Mouse (Mus musculus) kidney, postnatal 10 days (tissue): ENCODE results near the gene Pon1.
"Not testable (repeated sequence)": the region's sequence is repeated elsewhere in the genome, so short reads cannot be mapped to it uniquely, and the experiment has no call there.

Experiments
- DNase-seq: peaks from one replicate; pipeline ENCODE4 v3.0.0; 2021; ENCODE audit warnings: mixed read lengths

Gene Pon1

DNA sequence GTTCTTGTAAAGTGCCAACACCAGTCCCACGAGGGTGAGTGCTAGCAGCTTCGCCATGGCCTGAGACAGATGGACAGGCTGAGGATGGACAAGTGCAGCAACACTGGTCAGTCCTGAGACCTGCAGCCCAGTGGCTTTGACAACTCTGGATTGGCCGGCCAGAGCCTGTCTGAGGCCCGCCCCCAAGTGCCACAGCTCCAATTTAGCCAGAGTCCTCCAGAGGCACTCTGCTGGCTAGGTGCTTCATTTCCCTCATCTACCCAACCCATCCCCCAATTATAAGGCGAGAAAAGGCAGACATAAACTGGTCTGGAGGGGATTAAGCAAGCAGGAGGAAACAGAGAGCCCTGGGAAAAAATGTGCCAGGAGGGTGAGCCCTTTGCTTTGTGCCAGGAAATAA lies at the start of gene Pon1:
Gene Pon1 (minus strand): TSS at position 254 of the 400 bp plus-strand sequence.
- DNase-seq: no peak

GRCm38 (mm10) chr6:5238799-5239198 lies 45.1 kb upstream of the Pon1 start:
- DNase-seq: no peak

- no peak for DNase-seq
These were observed 43.8 kb upstream of the Pon1 start for GRCm38 (mm10) chr6:5237510-5237909.

DNA sequence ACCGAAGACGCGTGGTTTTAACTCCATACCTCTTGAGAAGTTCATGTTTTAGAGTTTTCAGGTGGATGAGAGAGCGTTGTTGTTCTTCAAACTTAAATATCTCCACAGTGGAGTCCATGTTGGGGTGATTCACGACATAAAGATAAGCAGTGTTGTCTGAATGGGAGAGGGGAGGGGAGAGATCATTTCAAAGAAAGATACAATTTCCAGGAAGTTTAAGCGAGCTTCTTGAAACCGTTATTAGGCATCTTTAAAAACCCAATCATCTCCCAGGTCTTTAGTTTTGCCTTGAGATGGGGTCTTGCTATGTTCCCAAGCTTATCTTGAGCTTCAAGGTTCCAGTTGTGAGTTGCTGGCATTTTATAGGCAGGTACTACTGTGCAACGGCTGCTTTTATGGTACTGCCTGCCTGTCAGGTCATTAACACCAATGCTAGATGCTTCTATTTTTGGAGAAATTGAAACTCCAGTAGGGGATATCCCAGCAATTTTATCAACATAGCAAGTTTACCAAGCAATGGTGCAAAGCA lies 43.2 kb upstream of the Pon1 start:
- DNase-seq: no peak

DNA sequence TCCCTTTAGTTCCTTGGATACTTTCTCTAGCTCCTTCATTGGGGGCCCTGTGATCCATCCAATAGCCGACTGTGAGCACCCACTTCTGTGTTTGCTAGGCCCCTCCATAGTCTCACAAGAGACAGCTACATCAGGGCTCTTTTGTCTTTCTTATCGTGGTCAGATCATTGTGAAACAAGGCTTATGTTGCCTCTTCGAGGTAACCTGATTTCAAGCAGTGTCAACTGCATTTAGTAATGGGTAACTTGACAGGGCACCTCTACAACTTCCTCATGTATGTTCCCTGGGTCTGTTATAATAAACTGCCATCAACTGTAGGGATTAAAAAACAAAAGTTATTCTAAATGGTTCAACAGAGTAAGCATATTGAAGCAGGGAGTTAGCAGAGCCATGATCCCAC lies 40.8 kb upstream of the Pon1 start:
- no peak for DNase-seq

GRCm38 (mm10) chr6:5233812-5234211 lies 40.1 kb upstream of the Pon1 start:
- DNase-seq: no peak

GRCm38 (mm10) chr6:5232022-5232421 lies 38.3 kb upstream of the Pon1 start:
- no peak for DNase-seq

- peak; percentile 13 for DNase-seq
These were observed 36.5 kb upstream of the Pon1 start for GRCm38 (mm10) chr6:5230261-5230660.

GRCm38 (mm10) chr6:5223551-5223950 lies 29.8 kb upstream of the Pon1 start:
- not testable (repeated sequence) for DNase-seq

- no peak for DNase-seq
These were observed 28.3 kb upstream of the Pon1 start for GRCm38 (mm10) chr6:5222080-5222479.

DNA sequence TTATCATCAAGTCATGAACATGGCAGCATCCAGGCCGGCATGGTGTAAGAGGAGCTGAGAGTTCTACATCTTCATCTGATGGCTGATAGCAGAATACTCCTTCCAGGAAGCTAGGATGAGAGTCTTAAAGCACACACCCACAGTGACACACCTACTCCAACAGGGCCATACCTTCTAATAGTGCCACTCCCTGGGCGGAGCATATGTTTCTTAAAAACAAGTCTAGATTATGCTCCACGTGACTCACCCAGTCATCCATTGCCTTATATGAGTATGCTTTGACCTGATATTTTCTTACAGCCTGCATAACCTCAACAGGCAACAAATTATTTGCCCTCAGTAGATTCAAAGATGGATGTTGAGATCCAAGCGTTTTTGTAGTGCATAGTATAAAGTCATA lies 24.4 kb upstream of the Pon1 start:
- no peak for DNase-seq

- DNase-seq: no peak
These were observed 14.1 kb upstream of the Pon1 start for GRCm38 (mm10) chr6:5207817-5208216.

GRCm38 (mm10) chr6:5199916-5200315 lies 6.2 kb upstream of the Pon1 start:
- no peak for DNase-seq

- no peak for DNase-seq
These were observed 5.7 kb upstream of the Pon1 start for GRCm38 (mm10) chr6:5199376-5199905.

DNA sequence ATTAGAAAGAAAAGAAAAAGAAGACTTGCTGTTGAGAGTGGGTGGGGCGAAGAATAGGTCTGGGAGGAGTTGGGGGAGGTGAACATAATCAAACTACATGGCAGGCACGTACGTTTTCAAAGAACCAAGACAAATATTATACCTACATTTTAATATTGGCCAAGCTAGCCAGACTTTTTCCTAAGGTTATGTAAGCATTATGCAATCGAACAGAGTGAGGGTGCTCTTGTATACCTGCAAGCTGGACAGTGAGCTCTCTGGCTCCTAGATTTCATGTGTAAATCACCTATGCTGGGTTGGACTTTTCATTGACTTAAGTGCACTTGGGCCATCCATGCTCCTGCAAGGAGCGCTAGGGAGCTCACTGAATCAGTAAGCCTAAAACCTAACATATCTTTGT lies 4.8 kb upstream of the Pon1 start:
- no peak for DNase-seq

- no peak for DNase-seq
These were observed 3.0 kb downstream of the Pon1 start for GRCm38 (mm10) chr6:5190761-5191160.

GRCm38 (mm10) chr6:5189507-5189906 lies 4.2 kb downstream of the Pon1 start:
- peak; percentile 58 for DNase-seq

- no peak for DNase-seq
These were observed 4.8 kb downstream of the Pon1 start for GRCm38 (mm10) chr6:5188938-5189337.

GRCm38 (mm10) chr6:5188036-5188435 lies 5.7 kb downstream of the Pon1 start:
- DNase-seq: no peak

DNA sequence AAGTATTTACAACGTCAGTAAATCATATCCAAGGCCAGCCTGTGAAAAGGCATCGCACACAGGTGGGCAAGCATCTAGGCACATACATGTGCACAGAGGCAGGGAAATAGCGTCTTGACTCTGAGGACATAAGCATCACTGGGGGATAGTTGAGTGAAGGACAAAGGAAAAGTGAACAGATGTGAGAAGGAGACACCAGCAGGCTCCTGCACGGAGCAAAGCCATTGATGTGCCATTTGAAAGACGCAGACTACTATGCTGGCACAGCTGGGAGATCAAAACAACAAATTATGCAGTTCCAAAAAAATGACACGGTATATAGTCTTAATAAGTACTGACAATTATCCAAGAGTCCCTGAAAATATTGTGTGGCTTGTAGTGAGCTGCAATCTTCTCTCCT lies 6.2 kb downstream of the Pon1 start:
- DNase-seq: no peak

GRCm38 (mm10) chr6:5186229-5186950 lies 7.4 kb downstream of the Pon1 start:
- no peak for DNase-seq

DNA sequence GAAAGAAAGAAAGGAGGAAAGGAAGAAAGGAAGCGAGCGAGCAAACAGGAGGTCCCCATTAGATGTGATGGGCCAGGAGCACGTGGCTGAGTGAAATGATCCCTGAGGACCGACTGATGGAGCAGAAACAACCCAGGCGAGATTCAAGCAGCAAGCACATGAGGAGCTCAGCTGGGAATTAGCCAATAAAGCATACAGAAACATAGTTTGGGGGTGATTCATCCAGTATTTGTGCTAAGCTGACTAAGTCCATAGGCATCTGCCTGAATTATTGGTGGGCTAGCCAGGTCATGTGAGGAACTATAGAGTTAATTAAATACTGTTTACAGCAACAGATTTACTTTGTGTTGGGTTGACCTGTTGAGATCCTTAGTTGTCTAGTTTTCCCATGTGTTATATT lies 13.1 kb downstream of the Pon1 start:
- no peak for DNase-seq

- no peak for DNase-seq
These were observed 14.6 kb downstream of the Pon1 start for GRCm38 (mm10) chr6:5179189-5179588.

DNA sequence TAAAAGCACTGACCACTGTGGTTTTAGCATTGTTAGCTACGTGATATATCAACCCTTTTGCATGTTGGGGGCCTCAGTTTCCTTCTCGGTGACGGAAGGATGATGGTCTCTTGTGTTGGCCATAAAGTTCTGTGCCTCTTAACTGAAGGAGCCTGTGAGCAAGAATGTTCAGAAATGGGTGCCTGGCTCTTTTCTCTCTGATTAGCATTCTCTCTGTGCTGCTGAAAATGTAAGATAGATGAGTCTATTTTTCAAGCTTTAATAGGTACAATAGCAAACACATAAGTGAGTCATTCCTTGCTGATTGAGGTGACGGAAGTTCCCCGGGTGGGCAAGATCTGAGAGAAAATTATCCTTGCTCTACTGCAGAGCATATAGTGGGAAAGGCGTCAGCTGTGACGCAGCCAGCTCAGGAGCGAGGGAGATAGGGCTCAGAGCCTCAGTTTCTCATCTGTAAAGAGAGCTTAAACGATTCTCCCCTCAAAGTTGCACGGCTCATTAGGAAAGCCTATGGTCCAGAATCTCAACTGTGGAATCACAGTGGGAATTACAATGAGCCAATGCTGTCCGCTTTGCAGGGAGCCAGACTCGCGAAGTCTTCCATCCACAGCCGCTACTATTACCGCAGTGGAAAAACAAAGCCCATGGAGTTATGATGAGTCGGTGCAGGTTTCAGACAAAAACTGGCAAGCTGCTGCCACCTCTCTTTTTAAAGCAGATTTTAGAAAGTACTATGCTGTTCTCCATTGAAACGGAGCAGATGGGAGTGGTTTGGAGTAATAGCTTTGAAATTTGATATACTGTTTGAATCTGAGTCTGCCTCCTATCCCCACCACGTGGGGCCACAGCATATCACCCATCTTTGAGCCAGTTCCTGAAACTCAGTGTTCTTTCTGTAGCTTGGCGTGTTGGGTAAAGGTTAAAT lies 15.5 kb downstream of the Pon1 start:
- no peak for DNase-seq
